Mouse (Mus musculus) ovary, postnatal 14 days (tissue): ENCODE data around the gene 4930415O20Rik.

Experiments
- DNase-seq: peaks from one replicate; pipeline ENCODE4 v3.0.0; 2022; ENCODE audit warnings: low spot score

4930415O20Rik gene

GRCm38 (mm10) chr15:98606051-98606536, 35.3 kb downstream of the 4930415O20Rik start:
- DNase-seq: no peak

- no peak for DNase-seq
These were observed 35.9 kb downstream of the 4930415O20Rik start for GRCm38 (mm10) chr15:98606739-98607138.

GRCm38 (mm10) chr15:98607557-98607956, 36.8 kb downstream of the 4930415O20Rik start:
- DNase-seq: no peak

- DNase-seq: no peak
These were observed 37.4 kb downstream of the 4930415O20Rik start for GRCm38 (mm10) chr15:98608058-98608783.

GRCm38 (mm10) chr15:98608784-98609250, 38.0 kb downstream of the 4930415O20Rik start:
- no peak for DNase-seq

GRCm38 (mm10) chr15:98609331-98610130, 38.7 kb downstream of the 4930415O20Rik start, which contains the start of gene Adcy6:
Gene Adcy6 (minus strand): TSS chr15:98610076.
- DNase-seq: peak; percentile 67

- DNase-seq: no peak
These were observed 39.4 kb downstream of the 4930415O20Rik start for GRCm38 (mm10) chr15:98610131-98610633.

- no peak for DNase-seq
These were observed 41.4 kb downstream of the 4930415O20Rik start for GRCm38 (mm10) chr15:98612229-98612628.

- DNase-seq: no peak
These were observed 43.7 kb downstream of the 4930415O20Rik start for GRCm38 (mm10) chr15:98614551-98614950.

GRCm38 (mm10) chr15:98614971-98615370, 44.2 kb downstream of the 4930415O20Rik start:
- no peak for DNase-seq

GRCm38 (mm10) chr15:98615751-98616150, 44.9 kb downstream of the 4930415O20Rik start:
- no peak for DNase-seq

- DNase-seq: no peak
These were observed 45.8 kb downstream of the 4930415O20Rik start for GRCm38 (mm10) chr15:98616362-98617175.

GRCm38 (mm10) chr15:98617176-98617537, 46.4 kb downstream of the 4930415O20Rik start:
- DNase-seq: peak; percentile 87

- DNase-seq: no peak
These were observed 51.4 kb downstream of the 4930415O20Rik start for GRCm38 (mm10) chr15:98622199-98622598.

- no peak for DNase-seq
These were observed 51.9 kb downstream of the 4930415O20Rik start for GRCm38 (mm10) chr15:98622721-98623120.

GRCm38 (mm10) chr15:98623361-98623821, 52.6 kb downstream of the 4930415O20Rik start:
- DNase-seq: no peak

- DNase-seq: no peak
These were observed 55.3 kb downstream of the 4930415O20Rik start for GRCm38 (mm10) chr15:98626078-98626477.

- DNase-seq: no peak
These were observed 55.8 kb downstream of the 4930415O20Rik start for GRCm38 (mm10) chr15:98626487-98627212.

- no peak for DNase-seq
These were observed 57.9 kb downstream of the 4930415O20Rik start for GRCm38 (mm10) chr15:98628589-98629254.

GRCm38 (mm10) chr15:98629464-98629863, 58.7 kb downstream of the 4930415O20Rik start:
- DNase-seq: no peak
